Mouse (Mus musculus) olfactory bulb, adult 2 months (tissue): ENCODE data around the gene Slc15a1.

Experiments
- CTCF ChIP-seq: fragments of 200-500 bp; IDR thresholded peaks from 2 replicates; pipeline ENCODE4 v1.5.1; 2012; ENCODE audit warnings: low read depth, mild to moderate bottlenecking, low read length, moderate library complexity; ENCODE audit not compliant: insufficient read depth
- POLR2A ChIP-seq: fragments of 200-500 bp; IDR thresholded peaks from 2 replicates; pipeline ENCODE4 v1.6.1; 2012; ENCODE audit warnings: mild to moderate bottlenecking, low read depth, low read length, moderate library complexity; ENCODE audit not compliant: insufficient read depth

GRCm38 (mm10) chr14:121505485-121505860 lies 421 bp upstream of the Slc15a1 start:
- no peak for TF ChIP-seq CTCF
- no peak for TF ChIP-seq POLR2A
